Mouse (Mus musculus): Measurements from ENCODE around the gene Scyl1. TPM values are rescaled to one million over a fixed set of nuclear protein-coding genes. Genes with fewer than 3 reads are reported as not detected.
A peak's percentile ranks its signal among the peaks of the same experiment; 100 is the strongest.

Gene Scyl1
- polyA plus RNA-seq, 1 experiment from 2014 or later = 78.5 TPM

GRCm38 (mm10) chr19:5767271-5767670 lies 3.9 kb downstream of the Scyl1 start:
- no peak overlapping the region for H3K4me3 ChIP-seq
- no peaks in the 10 kb centered on the region for H3K27me3 ChIP-seq (ENCODE audit: low read depth, poor library complexity, severe bottlenecking)
- no peaks in the 10 kb centered on the region for H3K9me3 ChIP-seq (replicated peaks)
- no peak overlapping the region for H3K27ac ChIP-seq
- DNase-seq (ENCODE audit: low spot score) = no peak
- peaks cover 17% of the 10 kb centered on the region for H3K4me1 ChIP-seq
- peaks cover 77% of the 10 kb centered on the region for H3K36me3 ChIP-seq
- 93% methylated on average over 4 of the region's 4 CpGs for WGBS

GRCm38 (mm10) chr19:5763163-5763562 lies 8.1 kb downstream of the Scyl1 start:
- H3K27me3 ChIP-seq (ENCODE audit: low read depth, poor library complexity, severe bottlenecking) = peaks cover 19% of the 10 kb centered on the region
- WGBS = 96% methylated on average over 6 of the region's 6 CpGs
- H3K9me3 ChIP-seq (replicated peaks) = no peaks in the 10 kb centered on the region
- H3K27ac ChIP-seq = no peak overlapping the region
- no peak for DNase-seq (ENCODE audit: low spot score)
- no peaks in the 10 kb centered on the region for H3K4me1 ChIP-seq
- peaks cover 97% of the 10 kb centered on the region for H3K36me3 ChIP-seq
- H3K4me3 ChIP-seq = no peak overlapping the region

GRCm38 (mm10) chr19:5758878-5759403 lies 12.3 kb downstream of the Scyl1 start:
- H3K4me1 ChIP-seq = peaks cover 18% of the 10 kb centered on the region
- H3K27me3 ChIP-seq (ENCODE audit: low read depth, poor library complexity, severe bottlenecking) = peaks cover 61% of the 10 kb centered on the region
- no peaks in the 10 kb centered on the region for H3K9me3 ChIP-seq (replicated peaks)
- peaks cover 66% of the 10 kb centered on the region for H3K36me3 ChIP-seq
- H3K27ac ChIP-seq = no peak overlapping the region
- 89% methylated on average over 14 of the region's 14 CpGs for WGBS
- H3K4me3 ChIP-seq = no peak overlapping the region
- no peak for DNase-seq (ENCODE audit: low spot score)

- Histone ChIP-seq H3K27ac (peak overlapping the region; percentile 15; the same call in 1 of the 2 replicates), H3K36me3 (peaks cover 51% of the 10 kb centered on the region)
Observed at GRCm38 (mm10) chr19:5756991-5757636, 14.1 kb downstream of the Scyl1 start.

GRCm38 (mm10) chr19:5756321-5756985 lies 14.8 kb downstream of the Scyl1 start:
- peak overlapping the region; percentile 47 for H3K4me3 ChIP-seq
- peak; percentile 45 for DNase-seq (ENCODE audit: low spot score)
- 7% methylated on average over 28 of the region's 29 CpGs for WGBS
- H3K36me3 ChIP-seq = peaks cover 44% of the 10 kb centered on the region
- peak overlapping the region; percentile 15; the same call in 1 of the 2 replicates for H3K27ac ChIP-seq
- no peaks in the 10 kb centered on the region for H3K9me3 ChIP-seq (replicated peaks)
- peaks cover 25% of the 10 kb centered on the region for H3K4me1 ChIP-seq
- peaks cover 85% of the 10 kb centered on the region for H3K27me3 ChIP-seq (ENCODE audit: low read depth, poor library complexity, severe bottlenecking)

More at GRCm38 (mm10) chr19:5756991-5757636, 14.1 kb downstream of the Scyl1 start:
- peaks cover 79% of the 10 kb centered on the region for H3K27me3 ChIP-seq (ENCODE audit: low read depth, poor library complexity, severe bottlenecking)
- peaks cover 18% of the 10 kb centered on the region for H3K4me1 ChIP-seq
- no peaks in the 10 kb centered on the region for H3K9me3 ChIP-seq (replicated peaks)
- H3K4me3 ChIP-seq = peak overlapping the region; percentile 47
- 12% methylated on average over 35 of the region's 36 CpGs for WGBS
- DNase-seq (ENCODE audit: low spot score) = peak; percentile 54

- peak; percentile 57 for DNase-seq (ENCODE audit: low spot score)
- Histone ChIP-seq H3K9me3 (replicated peaks) (no peaks in the 10 kb centered on the region), H3K36me3 (no peaks in the 10 kb centered on the region), H3K4me1 (peaks cover 31% of the 10 kb centered on the region), H3K27me3 (ENCODE audit: low read depth, poor library complexity, severe bottlenecking) (peaks cover 97% of the 10 kb centered on the region), H3K4me3 (peak overlapping the region; percentile 36), H3K27ac (no peak overlapping the region)
- 5% methylated on average over 19 of the region's 20 CpGs for WGBS
Observed at GRCm38 (mm10) chr19:5751742-5752141, 19.5 kb downstream of the Scyl1 start.

- H3K27me3 ChIP-seq (ENCODE audit: low read depth, poor library complexity, severe bottlenecking) = peaks cover 97% of the 10 kb centered on the region
- 4% methylated on average over 22 of the region's 22 CpGs for WGBS
- DNase-seq (ENCODE audit: low spot score) = peak; percentile 57
- peak overlapping the region; percentile 36 for H3K4me3 ChIP-seq
- H3K9me3 ChIP-seq (replicated peaks) = no peaks in the 10 kb centered on the region
- H3K27ac ChIP-seq = no peak overlapping the region
- no peaks in the 10 kb centered on the region for H3K36me3 ChIP-seq
- H3K4me1 ChIP-seq = peaks cover 31% of the 10 kb centered on the region
Observed at GRCm38 (mm10) chr19:5750951-5751350, 20.3 kb downstream of the Scyl1 start.

GRCm38 (mm10) chr19:5749476-5749875 lies 21.7 kb downstream of the Scyl1 start:
- Histone ChIP-seq H3K27ac (no peak overlapping the region), H3K36me3 (no peaks in the 10 kb centered on the region), H3K9me3 (replicated peaks) (no peaks in the 10 kb centered on the region), H3K27me3 (ENCODE audit: low read depth, poor library complexity, severe bottlenecking) (peaks cover 97% of the 10 kb centered on the region), H3K4me1 (peaks cover 39% of the 10 kb centered on the region), H3K4me3 (no peak overlapping the region)
- 89% methylated on average over 6 of the region's 6 CpGs for WGBS
- no peak for DNase-seq (ENCODE audit: low spot score)

- H3K4me3 ChIP-seq = no peak overlapping the region; the same call in 1 of the 2 replicates
- peaks cover 92% of the 10 kb centered on the region for H3K27me3 ChIP-seq (ENCODE audit: low read depth, poor library complexity, severe bottlenecking)
- peaks cover 61% of the 10 kb centered on the region for H3K4me1 ChIP-seq
- H3K36me3 ChIP-seq = 0 out of 2 replicates have a peak, but pooled peaks cover 2% of the 10 kb centered on the region
- no peak for DNase-seq (ENCODE audit: low spot score)
- H3K27ac ChIP-seq = no peak overlapping the region
- 31% methylated on average over 12 of the region's 12 CpGs for WGBS
- H3K9me3 ChIP-seq (replicated peaks) = no peaks in the 10 kb centered on the region
Observed at GRCm38 (mm10) chr19:5746907-5747363, 24.3 kb downstream of the Scyl1 start.

- Histone ChIP-seq H3K27me3 (ENCODE audit: low read depth, poor library complexity, severe bottlenecking) (peaks cover 86% of the 10 kb centered on the region), H3K4me3 (peak overlapping the region; percentile 48), H3K27ac (peak overlapping the region; percentile 50), H3K4me1 (peaks cover 61% of the 10 kb centered on the region), H3K9me3 (replicated peaks) (no peaks in the 10 kb centered on the region), H3K36me3 (0 out of 2 replicates have a peak, but pooled peaks cover 2% of the 10 kb centered on the region)
- peak; percentile 68 for DNase-seq (ENCODE audit: low spot score)
- WGBS = 4% methylated on average over 36 of the region's 36 CpGs
Observed at GRCm38 (mm10) chr19:5745756-5746710, 25.2 kb downstream of the Scyl1 start.

- no peaks in the 10 kb centered on the region for H3K9me3 ChIP-seq (replicated peaks)
- H3K27ac ChIP-seq = no peak overlapping the region
- peaks cover 86% of the 10 kb centered on the region for H3K27me3 ChIP-seq (ENCODE audit: low read depth, poor library complexity, severe bottlenecking)
- 75% methylated on average over 5 of the region's 5 CpGs for WGBS
- 0 out of 2 replicates have a peak, but pooled peaks cover 2% of the 10 kb centered on the region for H3K36me3 ChIP-seq
- peaks cover 66% of the 10 kb centered on the region for H3K4me1 ChIP-seq
- 0 out of 2 replicates have a peak overlapping the region, but pooled peaks have one; percentile 16 for H3K4me3 ChIP-seq
- no peak for DNase-seq (ENCODE audit: low spot score)
Observed at GRCm38 (mm10) chr19:5743576-5743975, 27.6 kb downstream of the Scyl1 start.

GRCm38 (mm10) chr19:5742241-5742641 lies 29.0 kb downstream of the Scyl1 start:
- Histone ChIP-seq H3K36me3 (0 out of 2 replicates have a peak, but pooled peaks cover 2% of the 10 kb centered on the region), H3K27me3 (ENCODE audit: low read depth, poor library complexity, severe bottlenecking) (peaks cover 77% of the 10 kb centered on the region), H3K4me3 (peak overlapping the region; percentile 81), H3K9me3 (replicated peaks) (no peaks in the 10 kb centered on the region), H3K4me1 (peaks cover 64% of the 10 kb centered on the region), H3K27ac (peak overlapping the region; percentile 92)
- DNase-seq (ENCODE audit: low spot score) = peak; percentile 74
- WGBS = under 1% methylated on average over 32 of the region's 32 CpGs

All from limb, embryonic 10.5 days (tissue).